Mouse (Mus musculus) C2C12 (cell line): ENCODE results near the gene Csrp1.

Experiments
- CEBPB ChIP-seq: IDR thresholded peaks from one replicate; pipeline ENCODE4 v1.6.1; 2011; ENCODE audit warnings: low read depth, mild to moderate bottlenecking, control low read depth, moderate library complexity
- CTCF ChIP-seq: IDR thresholded peaks from one replicate; pipeline ENCODE4 v1.5.1; 2011; ENCODE audit not compliant: control insufficient read depth, insufficient read depth, insufficient read length
- MAX ChIP-seq: IDR thresholded peaks from one replicate; pipeline ENCODE4 v1.6.1; 2011; ENCODE audit warnings: mild to moderate bottlenecking, control low read depth
- MYOD1 ChIP-seq: IDR thresholded peaks from one replicate; pipeline ENCODE4 v1.6.1; 2011; ENCODE audit warnings: low read depth; ENCODE audit not compliant: control insufficient read depth, insufficient read length
- MYOG ChIP-seq: IDR thresholded peaks from one replicate; pipeline ENCODE4 v1.6.1; 2011; ENCODE audit not compliant: control insufficient read depth, insufficient read length; ENCODE audit errors: extremely low read depth
- USF1 ChIP-seq: IDR thresholded peaks from one replicate; pipeline ENCODE4 v1.6.1; 2011; ENCODE audit warnings: low read depth, mild to moderate bottlenecking, control low read depth, moderate library complexity

DNA sequence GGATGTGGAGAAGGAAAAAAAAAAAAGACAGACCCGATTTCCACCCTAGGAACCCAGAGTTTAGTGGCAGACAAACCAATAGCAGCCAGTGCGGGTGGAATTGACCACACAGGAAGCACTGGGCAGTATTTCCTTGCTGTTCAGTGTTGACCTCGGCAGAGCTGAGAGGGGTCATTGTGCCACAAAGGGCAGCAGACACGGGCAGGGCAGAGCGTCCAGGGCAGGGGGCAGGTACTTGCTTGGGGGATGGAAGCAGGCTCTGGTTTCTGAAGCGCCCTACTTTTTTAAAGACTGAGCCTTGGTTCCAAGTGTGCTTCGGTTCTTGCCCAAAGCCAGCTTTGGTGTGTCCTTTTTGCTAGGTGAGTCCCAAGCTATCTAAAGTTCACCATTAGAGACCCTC lies 50.4 kb downstream of the Csrp1 start:
- TF ChIP-seq CTCF, result no peak
- no peak for TF ChIP-seq MYOD1
- no peak for TF ChIP-seq USF1
- TF ChIP-seq MAX, result no peak
- no peak for TF ChIP-seq CEBPB
- TF ChIP-seq MYOG, result no peak
